Mouse (Mus musculus) G1E-ER4 (cell line): ENCODE results near the gene Rbp2. TPM values are rescaled to one million over a fixed set of nuclear protein-coding genes. Genes with fewer than 3 reads are reported as not detected.

ENCODE experiments used
- GATA1 ChIP-seq: IDR thresholded peaks from one replicate; pipeline ENCODE4 v1.8.0; 2012; ENCODE audit warnings: low read length, inconsistent platforms
- polyA plus RNA-seq: library from polyadenylated mRNA; stranded (reverse); fragments of >175 nt; gene quantifications from 2 replicates; pipeline ENCODE4 v1.2.3, GENCODE M21; 2012

Rbp2 gene
- 0.10 TPM in 1 of 2 replicates, not detected in the other for polyA plus RNA-seq

DNA sequence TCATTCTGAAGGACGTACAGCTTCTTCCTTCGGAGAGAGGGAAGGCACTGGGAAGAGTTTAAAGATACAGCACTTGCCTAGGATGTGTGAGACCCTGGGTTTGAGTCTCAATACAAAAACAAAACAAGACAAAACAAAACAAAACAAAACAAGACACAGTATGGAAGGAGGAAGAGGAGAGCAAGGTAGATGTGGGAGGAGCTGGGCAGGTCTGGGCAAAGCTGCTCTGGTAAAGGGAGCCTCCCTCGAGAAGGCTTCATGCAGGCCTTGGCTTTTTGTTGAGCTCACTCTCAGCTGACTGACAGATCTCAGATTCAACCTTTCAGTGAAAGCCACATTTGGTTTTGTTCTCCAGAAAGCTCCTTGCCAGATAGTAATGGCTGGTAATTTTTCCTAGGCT, at the start of gene Rbp2:
Gene Rbp2 (plus strand): TSS at position 301 of the 400 bp plus-strand sequence.
- no peak for TF ChIP-seq GATA1

DNA sequence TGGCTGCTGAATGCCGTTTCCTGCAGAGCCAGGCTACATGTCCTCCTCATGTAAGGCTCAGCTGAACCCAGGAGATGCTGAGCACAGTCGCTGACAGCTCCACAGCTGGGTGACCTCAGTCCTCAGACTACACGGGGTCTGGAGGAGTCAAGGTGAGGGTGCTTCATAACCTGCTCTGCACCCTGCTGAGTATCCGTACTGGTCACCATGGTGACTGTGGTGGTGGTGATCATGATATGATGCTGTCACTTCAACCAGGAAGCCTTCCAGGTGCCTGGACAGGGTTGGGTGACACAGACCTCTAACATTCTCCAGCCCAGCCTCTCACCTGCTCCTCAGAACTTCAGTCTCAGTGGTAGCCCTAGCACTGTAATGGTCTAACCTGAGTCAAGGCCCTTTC, 48.1 kb upstream of the Rbp2 start:
- TF ChIP-seq GATA1 = no peak

DNA sequence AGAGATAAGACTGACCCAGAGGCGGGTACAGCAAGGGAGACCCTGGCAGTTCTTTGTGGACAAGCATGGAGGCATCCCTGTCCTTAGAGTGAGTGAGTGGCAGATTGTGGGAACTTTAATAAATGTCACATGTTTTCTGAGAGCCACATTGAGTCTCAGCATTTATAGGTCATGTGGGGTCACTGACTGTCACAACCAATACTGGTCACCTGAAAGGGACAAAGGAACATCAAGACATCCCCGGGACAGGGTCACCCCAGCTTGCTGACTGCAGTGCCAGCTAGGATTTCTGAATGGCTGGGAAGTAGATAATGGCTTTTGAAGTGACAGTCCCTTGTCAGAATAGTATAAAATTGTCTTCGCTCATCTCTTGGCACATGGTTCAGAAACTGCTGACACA, 46.8 kb upstream of the Rbp2 start:
- no peak for TF ChIP-seq GATA1

DNA sequence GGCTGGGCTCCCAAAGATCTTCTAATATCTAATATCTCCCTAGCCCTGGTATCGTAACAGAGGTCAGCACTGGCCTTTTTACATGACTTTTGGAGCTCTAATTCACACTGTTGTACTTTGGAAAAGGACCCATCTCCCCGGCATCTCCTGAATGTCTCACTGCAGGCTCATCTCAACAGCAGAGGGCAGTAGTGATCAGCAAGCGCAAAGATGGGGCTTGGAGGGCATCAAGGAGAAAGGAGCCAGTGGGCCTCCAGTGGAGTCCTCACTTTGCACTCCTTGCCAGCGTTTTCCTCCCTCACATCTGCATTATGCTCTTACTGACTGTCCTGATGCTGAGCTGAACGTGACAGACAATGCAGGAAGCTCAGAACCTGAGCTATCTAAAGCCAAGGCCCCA, 43.3 kb upstream of the Rbp2 start:
- TF ChIP-seq GATA1 = no peak

DNA sequence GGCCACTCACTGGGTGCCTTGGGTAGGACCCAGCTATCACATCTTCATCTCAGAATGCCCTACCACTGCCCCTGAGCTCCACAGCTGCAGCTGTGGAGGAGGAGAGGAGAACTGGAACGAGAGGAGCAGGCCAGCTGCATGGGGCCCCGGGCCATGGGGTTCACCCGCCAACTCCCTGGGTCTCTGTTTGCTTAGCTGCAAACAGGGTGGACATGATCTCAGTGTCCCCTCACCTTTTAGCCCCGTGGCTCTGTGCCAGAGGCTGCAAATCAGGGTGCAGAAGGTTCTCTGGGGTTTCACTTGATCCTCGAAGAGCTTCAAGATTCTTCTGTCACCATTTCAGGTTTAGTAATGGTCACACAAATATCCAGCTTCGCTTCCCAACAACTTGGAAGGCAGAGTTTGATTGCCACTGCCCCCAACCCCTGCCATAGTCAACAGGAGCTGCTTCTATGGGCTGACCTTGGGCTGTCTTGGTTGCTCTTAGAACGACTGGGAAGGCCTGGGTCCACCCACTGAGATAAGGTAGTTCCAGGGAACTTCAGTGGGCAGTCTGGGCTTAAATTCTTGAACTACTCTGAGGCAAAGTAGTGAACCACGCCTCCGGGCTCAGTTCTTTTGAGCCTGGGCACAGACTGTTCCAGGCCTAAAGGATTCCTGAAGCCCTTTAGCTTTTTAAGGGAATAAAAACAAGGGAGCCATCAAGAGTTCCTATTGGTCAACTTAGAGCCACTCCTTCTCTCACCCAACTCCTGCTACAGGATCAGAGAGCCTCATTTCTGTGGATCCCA, 40.4 kb upstream of the Rbp2 start:
- no peak for TF ChIP-seq GATA1

DNA sequence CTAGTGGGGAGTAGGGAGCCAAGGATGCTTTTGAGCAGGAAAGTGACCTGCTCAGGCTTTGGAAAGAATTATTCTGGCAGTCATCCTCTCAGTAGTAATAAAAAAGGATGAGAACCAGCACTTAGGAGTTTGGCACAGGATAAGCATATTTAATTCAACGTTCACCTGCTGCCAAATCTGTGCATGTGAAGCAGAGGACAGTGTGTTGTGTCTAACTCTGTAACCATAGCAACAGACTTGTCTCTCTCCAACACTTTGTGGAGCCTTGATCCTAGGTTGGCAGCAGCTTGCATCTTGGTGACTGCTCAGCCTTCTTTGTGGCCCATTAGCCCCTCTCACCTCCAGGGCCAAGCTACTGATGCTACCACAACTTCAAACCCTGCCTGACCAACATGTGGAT, 34.9 kb upstream of the Rbp2 start:
- no peak for TF ChIP-seq GATA1

DNA sequence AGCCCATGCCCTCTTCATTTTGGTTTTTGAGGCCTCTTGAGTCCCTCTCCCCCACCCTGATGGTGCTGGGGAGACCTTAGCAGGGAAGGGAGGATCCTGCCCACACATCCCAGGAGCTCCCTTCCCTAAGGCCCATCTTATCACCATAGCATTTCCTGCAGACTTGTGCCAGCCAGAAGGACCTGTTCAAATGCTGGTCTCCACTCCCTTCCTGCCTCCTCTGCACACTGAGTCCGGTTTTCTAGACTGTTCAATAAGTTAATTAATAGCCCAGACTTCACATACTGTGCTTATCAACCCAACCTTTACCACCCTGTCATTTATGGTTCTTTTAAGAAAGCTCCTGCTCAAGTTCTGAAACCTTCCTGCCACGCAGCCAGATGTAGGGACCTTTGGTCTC, 19.2 kb upstream of the Rbp2 start:
- TF ChIP-seq GATA1 = no peak

DNA sequence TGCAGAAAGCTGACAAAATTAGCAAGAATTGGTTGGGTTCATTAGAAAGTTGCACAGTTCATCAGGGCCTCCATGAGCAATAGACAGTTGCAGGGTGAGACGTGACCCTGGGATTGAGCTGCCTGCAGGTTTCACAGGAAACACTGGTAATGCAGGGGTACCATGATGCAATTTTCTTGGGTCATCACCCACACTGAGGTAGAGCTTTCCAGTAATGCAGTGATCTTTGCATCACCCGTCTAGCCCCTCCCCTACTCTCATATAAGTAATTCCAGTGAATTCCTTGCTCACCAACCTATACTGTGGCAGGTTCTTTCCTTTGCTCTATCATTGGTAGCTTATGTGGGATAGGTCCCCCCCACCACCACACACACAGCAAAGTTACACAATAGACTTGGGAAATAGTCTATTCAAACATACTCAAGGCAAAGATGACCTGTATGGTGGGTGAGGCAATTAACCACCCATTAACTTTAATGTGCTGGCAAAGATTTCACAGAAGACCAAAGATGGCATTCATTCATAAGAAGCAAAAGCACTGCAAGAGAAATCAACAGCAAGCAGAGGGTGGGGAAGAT, 5.7 kb upstream of the Rbp2 start:
- no peak for TF ChIP-seq GATA1

DNA sequence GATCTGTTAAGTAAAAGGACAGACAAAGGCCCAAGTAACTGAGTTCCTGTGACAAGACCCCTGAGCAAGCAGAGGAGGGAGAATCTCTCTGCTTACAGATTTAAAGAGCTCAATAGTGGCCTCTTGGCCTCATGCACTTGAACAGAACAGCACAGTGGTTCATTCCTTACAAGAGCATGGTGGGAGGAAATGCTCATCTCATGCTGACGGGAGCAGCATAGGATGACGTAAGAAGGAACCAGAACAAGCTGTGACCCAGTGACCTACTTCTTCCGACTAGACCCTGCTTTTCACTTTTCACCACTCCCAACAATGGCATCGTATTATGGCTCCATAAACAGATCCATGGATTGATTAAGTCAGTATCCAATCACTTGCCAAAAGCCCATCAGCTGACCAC, 3.7 kb upstream of the Rbp2 start:
- no peak for TF ChIP-seq GATA1

DNA sequence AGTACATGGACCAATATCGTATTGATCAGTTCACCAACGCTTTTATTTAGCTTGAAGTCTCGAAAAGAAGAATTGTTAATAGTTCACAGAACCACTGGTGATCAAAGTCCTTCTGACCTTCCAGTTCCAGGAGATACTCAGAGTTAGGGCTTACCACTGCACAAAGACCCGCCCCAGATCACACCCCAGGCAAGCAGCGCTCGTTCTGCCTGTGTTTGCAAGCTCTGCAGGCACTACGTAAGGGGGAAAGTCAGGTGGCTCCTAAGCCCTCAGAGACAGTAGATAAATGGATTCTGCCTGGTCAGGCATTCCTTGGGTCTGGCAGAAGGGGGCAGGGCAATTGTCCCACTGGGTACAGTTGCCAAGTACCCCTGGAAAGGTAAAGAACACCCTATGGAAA, 895 bp upstream of the Rbp2 start:
- no peak for TF ChIP-seq GATA1

DNA sequence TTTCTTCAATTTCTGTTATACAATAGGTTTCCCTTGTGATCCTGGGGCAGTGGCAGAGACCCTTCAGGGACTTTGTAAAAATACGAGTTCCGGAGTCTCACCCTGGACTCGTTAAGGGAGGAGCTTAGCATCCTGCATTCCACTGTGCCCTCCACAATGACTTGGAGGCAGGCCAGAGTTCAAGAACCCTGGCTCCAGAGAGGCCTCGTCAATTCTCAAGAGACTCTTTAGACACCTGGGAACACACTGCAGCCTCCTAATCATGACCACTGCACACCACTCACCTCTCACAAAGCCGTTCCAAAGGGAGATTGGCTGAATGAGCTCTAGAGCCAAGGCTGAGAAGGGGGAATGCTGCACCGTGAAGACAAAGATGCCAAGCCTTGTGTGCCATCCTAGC, 1.4 kb downstream of the Rbp2 start:
- TF ChIP-seq GATA1 = no peak

DNA sequence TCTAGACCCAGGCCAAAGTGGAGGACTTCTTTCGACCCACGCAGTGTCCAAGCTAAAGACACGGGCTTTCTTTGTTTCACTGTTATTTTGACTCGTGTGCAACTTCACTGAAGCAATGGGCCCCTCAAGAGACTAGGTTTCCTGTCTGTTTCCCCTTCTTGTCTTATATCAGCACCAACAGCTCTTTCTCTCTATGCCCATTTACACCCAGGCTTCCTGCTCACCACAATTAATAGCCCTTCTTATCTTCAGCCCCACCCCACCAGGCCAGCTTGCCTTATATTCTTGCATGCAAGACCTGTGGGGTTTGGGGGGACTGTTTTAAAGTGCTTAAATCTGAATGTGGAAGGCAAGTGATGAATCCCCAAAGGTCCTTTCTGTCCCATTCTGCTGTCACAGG, 3.6 kb downstream of the Rbp2 start:
- TF ChIP-seq GATA1 = peak; percentile 69

DNA sequence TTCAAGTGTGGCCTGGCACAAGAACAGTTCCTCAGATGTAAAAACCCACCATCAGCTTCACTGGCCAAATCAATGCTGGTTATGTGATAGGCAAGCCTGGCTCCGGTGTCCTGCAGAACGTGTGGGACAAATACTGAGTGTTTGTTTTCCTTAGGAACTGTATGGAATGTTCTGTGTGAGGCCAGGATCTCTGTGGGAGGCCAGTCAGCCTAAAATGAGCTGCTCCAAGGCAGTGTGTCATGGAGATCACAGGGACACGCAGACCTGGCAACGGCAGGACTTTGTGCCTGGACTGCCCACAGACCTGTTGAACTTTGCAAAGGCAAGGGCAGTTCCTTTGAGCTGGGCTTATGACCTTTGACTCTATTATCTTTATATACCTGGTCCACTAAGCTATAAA, 4.2 kb downstream of the Rbp2 start:
- TF ChIP-seq GATA1 = no peak

DNA sequence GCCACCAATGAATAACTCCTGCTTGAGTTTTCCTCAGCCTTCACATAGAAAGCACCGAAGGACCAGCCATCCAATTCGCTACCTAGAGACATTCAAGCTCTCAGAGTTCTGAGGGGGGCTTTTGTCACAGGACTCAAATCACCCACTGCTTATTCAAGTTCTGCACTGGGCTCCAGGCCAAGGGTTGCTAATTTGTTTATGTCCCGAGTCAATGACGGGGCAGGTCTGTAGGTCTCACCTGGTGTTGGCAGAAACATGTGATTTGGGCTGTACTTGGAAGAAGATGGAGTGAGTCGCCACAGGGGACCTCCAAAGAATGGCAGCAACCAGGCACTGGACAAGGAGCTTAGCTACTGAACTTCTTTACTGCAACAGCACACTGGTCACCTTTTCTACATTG, 5.2 kb downstream of the Rbp2 start:
- TF ChIP-seq GATA1 = no peak

DNA sequence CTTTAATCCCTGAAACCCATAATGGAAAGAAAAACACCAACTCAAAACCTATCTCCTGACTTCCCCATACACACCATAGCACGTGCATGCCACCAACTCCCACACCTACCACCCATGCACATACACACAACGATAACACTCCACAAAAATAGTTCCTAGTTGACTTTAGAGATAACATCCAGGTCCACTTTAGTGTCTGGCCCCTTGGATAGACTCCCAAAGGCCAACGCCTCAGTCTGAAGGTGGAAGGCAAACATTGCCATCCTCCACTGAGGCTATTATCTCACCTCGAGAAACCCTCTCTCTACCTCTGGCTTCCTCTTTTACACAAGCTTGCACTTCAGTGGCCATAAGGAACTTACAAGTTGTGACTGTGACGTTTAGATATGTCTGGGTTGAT, 6.3 kb downstream of the Rbp2 start:
- TF ChIP-seq GATA1 = peak; percentile 26

DNA sequence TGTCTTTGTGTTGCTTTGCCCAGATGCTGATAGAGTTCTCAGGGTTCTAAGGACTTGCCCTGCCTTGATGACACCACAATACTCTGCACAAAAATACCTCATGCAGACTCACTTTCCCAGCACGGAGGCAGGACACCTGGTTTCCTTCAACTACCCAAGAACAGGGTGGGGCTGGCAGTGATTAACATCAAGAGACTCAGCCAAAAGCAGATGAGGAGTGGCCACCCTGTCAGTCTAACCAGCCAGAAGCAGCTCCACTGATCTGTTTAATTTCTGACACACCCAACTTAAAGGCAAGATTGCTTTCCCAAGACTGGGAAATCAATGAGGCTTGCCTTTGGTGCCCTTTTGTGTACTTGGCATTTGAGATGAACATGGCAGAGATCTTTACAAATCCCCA, 6.9 kb downstream of the Rbp2 start:
- TF ChIP-seq GATA1 = no peak

DNA sequence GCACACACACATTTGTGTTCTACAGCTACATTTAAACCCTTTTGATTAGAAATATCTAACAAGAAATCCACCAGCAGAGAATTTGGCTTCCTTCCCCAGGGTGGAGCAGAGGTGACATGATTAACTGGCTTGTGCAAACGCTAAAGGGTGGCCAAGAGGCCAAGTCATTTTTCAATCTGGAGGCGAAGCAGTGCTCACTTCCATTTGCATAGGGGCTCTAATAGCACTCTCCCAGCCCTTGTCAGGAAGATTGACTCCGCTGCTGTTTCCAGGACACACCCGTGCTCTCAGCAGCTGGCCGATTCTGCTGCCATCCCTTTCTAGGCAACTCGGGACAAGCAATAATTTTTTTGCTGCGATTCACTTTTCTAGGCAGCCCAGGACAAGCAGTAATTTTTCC, 11.2 kb downstream of the Rbp2 start:
- TF ChIP-seq GATA1 = no peak
